Comparison of ENCODE assay signal across 8 mouse cellular contexts in genomic region chr13:12650877-12651176, GRCm38 (mm10).
DNase-seq lines count a peak whose midpoint lies in the region; ATAC-seq and TF ChIP-seq lines count a peak whose summit lies in the region.
"Not testable (repeated sequence)": the region's sequence is repeated elsewhere in the genome, so short reads cannot be mapped to it uniquely, and the experiment has no call there.

No protein-coding gene starts in this region.

- H3K4me3 ChIP-seq in forebrain, embryonic 11.5 days (ENCODE audit: low read depth, low read length), result peak overlapping the region; percentile 35
- peak overlapping the region; percentile 36 to 46 for H3K4me3 ChIP-seq in heart, embryonic 14.5 days (ENCODE audit: control insufficient read depth in 1 of 2, insufficient read depth in 1 of 2, low read depth in 1 of 2, low read length in 2 of 2)
- H3K4me3 ChIP-seq in kidney, embryonic 16.5 days (ENCODE audit: low read length), result peak overlapping the region; percentile 48
- H3K4me3 ChIP-seq in limb, embryonic 15.5 days, result peak overlapping the region; percentile 45
- H3K4me3 ChIP-seq in midbrain, embryonic 14.5 days (replicated peaks; ENCODE audit: low read depth, low read length), result peak overlapping the region; percentile 39
- H3K4me3 ChIP-seq in spleen, adult 2 months (ENCODE audit: extremely low read depth, insufficient read depth, insufficient read length), result peak overlapping the region; percentile 36; the same call in 1 of the 2 replicates

- under 1% methylated on average over 10 of the region's 13 CpGs for WGBS in forebrain, embryonic 11.5 days
- WGBS in heart, embryonic 14.5 days, result under 1% methylated on average over 11 of the region's 13 CpGs
- 0% methylated on average over 10 of the region's 13 CpGs for WGBS in kidney, embryonic 16.5 days
- 0% methylated on average over 13 of the region's 13 CpGs for WGBS in limb, embryonic 15.5 days
- WGBS in midbrain, embryonic 14.5 days, result 0% methylated on average over 12 of the region's 13 CpGs
- 0% methylated on average over 13 of the region's 13 CpGs for WGBS in spleen, adult 2 months

- H3K4me1 ChIP-seq in forebrain, embryonic 11.5 days (replicated peaks; ENCODE audit: control insufficient read depth, insufficient read depth, low read length); heart, embryonic 14.5 days (ENCODE audit: control insufficient read depth in 2 of 2, insufficient read depth in 2 of 2, low read length in 2 of 2); kidney, embryonic 16.5 days (ENCODE audit: insufficient read depth, low read length); limb, embryonic 15.5 days; midbrain, embryonic 14.5 days (ENCODE audit: control insufficient read depth, insufficient read depth, low read length); spleen, adult 2 months (ENCODE audit: control insufficient read depth, insufficient read depth, insufficient read length): not testable (repeated sequence)

- H3K9ac ChIP-seq in forebrain, embryonic 11.5 days (ENCODE audit: low read length); heart, embryonic 14.5 days (ENCODE audit: low read length); kidney, embryonic 16.5 days (replicated peaks; ENCODE audit: low read length); limb, embryonic 15.5 days: not testable (repeated sequence)
- H3K9ac ChIP-seq in midbrain, embryonic 14.5 days (replicated peaks; ENCODE audit: low read length), result 0 out of 2 replicates have a peak overlapping the region, but pooled peaks have one; percentile 29

- TF ChIP-seq CTCF in spleen, adult 2 months (IDR thresholded peaks at IDR 0.05; ENCODE audit: extremely low read depth, insufficient read depth, insufficient read length, insufficient replicate concordance), result not testable (repeated sequence)

- peak; percentile 71 to 73 for DNase-seq in B cell, adult 2 months
- DNase-seq in brain, adult 2 months (ENCODE audit: low read depth, low spot score), result peak; percentile 38
- DNase-seq in forebrain, embryonic 11.5 days (ENCODE audit: low spot score), result peak; percentile 75
- peak; percentile 79 for DNase-seq in midbrain, embryonic 14.5 days
- peak in 1 of 2 experiments; percentile 48 for DNase-seq in spleen, adult 2 months (ENCODE audit: low read depth in 1 of 2, low spot score in 2 of 2)

- not testable (repeated sequence) for H3K36me3 ChIP-seq in forebrain, embryonic 11.5 days (ENCODE audit: control insufficient read depth, insufficient read depth, low read length); heart, embryonic 14.5 days (ENCODE audit: control insufficient read depth, insufficient read depth, low read length); kidney, embryonic 16.5 days (ENCODE audit: insufficient read depth, low read length); limb, embryonic 15.5 days; midbrain, embryonic 14.5 days (ENCODE audit: control insufficient read depth, insufficient read depth, low read length); spleen, adult 2 months (ENCODE audit: control insufficient read depth, insufficient read depth, low read length)

- not testable (repeated sequence) for H3K27me3 ChIP-seq in forebrain, embryonic 11.5 days (ENCODE audit: control insufficient read depth, insufficient read depth, low read length); heart, embryonic 14.5 days (ENCODE audit: control insufficient read depth, insufficient read depth, low read length); kidney, embryonic 16.5 days (ENCODE audit: insufficient read depth, low read length); limb, embryonic 15.5 days; midbrain, embryonic 14.5 days (ENCODE audit: control insufficient read depth, insufficient read depth, low read length); spleen, adult 2 months (ENCODE audit: control insufficient read depth, insufficient read depth, low read length)

- peak; percentile 81 for ATAC-seq in forebrain, embryonic 11.5 days (replicated peaks; ENCODE audit: low FRiP score)
- ATAC-seq in heart, embryonic 14.5 days (ENCODE audit: insufficient number of reproducible peaks, insufficient read depth, low FRiP score, low read depth), result peak; percentile 66
- ATAC-seq in kidney, embryonic 16.5 days (ENCODE audit: low FRiP score, low TSS enrichment), result peak; percentile 87
- ATAC-seq in limb, embryonic 15.5 days (ENCODE audit: insufficient number of reproducible peaks, low FRiP score, low TSS enrichment, low read depth), result peak; percentile 64
- peak; percentile 77; the same call in 1 of the 2 replicates for ATAC-seq in midbrain, embryonic 14.5 days (ENCODE audit: low FRiP score, low TSS enrichment)

- TF ChIP-seq POLR2A in spleen, adult 2 months (IDR thresholded peaks at IDR 0.05; ENCODE audit: low read depth, low read length), result not testable (repeated sequence)

- peak overlapping the region; percentile 35; the same call in 1 of the 2 replicates for H3K4me2 ChIP-seq in forebrain, embryonic 11.5 days (ENCODE audit: low read depth, low read length, severe bottlenecking)
- H3K4me2 ChIP-seq in heart, embryonic 14.5 days (ENCODE audit: low read length), result peak overlapping the region; percentile 64
- peak overlapping the region; percentile 57 for H3K4me2 ChIP-seq in kidney, embryonic 16.5 days (replicated peaks; ENCODE audit: low read depth, low read length)
- peak overlapping the region; percentile 52 for H3K4me2 ChIP-seq in limb, embryonic 15.5 days
- H3K4me2 ChIP-seq in midbrain, embryonic 14.5 days (ENCODE audit: low read length), result peak overlapping the region; percentile 46

- not testable (repeated sequence) for H3K27ac ChIP-seq in forebrain, embryonic 11.5 days (ENCODE audit: low read depth, low read length); heart, embryonic 14.5 days (replicated peaks in 1 of 2; ENCODE audit: control insufficient read depth in 1 of 2, insufficient read depth in 1 of 2, low read depth in 2 of 2, low read length in 2 of 2); kidney, embryonic 16.5 days (ENCODE audit: low read length); limb, embryonic 15.5 days; spleen, adult 2 months (ENCODE audit: insufficient read depth, low read length)
- H3K27ac ChIP-seq in midbrain, embryonic 14.5 days (replicated peaks; ENCODE audit: low read depth, low read length), result 0 out of 2 replicates have a peak overlapping the region, but pooled peaks have one; percentile 37

- not testable (repeated sequence) for H3K9me3 ChIP-seq in forebrain, embryonic 11.5 days (ENCODE audit: control insufficient read depth, low read length); heart, embryonic 14.5 days (ENCODE audit: control insufficient read depth, low read length); kidney, embryonic 16.5 days (ENCODE audit: low read length); limb, embryonic 15.5 days; midbrain, embryonic 14.5 days (ENCODE audit: control insufficient read depth, low read length)
